Mouse (Mus musculus): ENCODE results near the gene Wee2.

DNA sequence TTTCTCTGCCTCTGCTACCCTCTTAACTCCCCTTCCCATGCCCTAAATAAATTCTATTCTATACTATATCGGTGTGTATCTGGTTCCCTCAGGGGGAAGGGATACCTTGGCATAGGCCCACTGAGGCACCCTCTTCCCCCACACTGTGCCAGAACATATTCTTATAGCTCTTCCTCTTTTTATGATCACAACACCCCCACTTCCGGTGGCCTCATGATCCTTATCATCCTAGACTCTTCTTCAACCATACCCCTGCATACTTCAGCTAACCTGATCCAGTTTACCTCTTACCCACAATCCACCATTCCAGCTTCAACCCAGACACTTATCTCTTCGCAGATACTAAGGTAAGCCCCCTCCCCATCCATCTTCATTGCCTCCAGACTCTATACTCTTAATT, 27.8 kb upstream of the Wee2 start:
- TF ChIP-seq GATA1 (IDR thresholded peaks at IDR 0.05; ENCODE audit: borderline replicate concordance, low read length) (no peak), FLI1 (IDR thresholded peaks at IDR 0.05; ENCODE audit: low read length) (no peak)
